Mouse (Mus musculus): ENCODE data around the gene AL732309.1. TPM values are rescaled to one million over a fixed set of nuclear protein-coding genes. Genes with fewer than 3 reads are reported as not detected.

AL732309.1 gene
- polyA plus RNA-seq, 1 experiment from 2014 or later, result 2.4 TPM

- Histone ChIP-seq H3K4me3 (ENCODE audit: control insufficient read depth in 1 of 2, insufficient read depth in 1 of 2, low read depth in 1 of 2, low read length in 2 of 2) (no peak overlapping the region), H3K9me3 (ENCODE audit: control insufficient read depth, low read length) (no peaks in the 10 kb centered on the region), H3K27me3 (ENCODE audit: control insufficient read depth, insufficient read depth, low read length) (peaks cover 28% of the 10 kb centered on the region), H3K9ac (ENCODE audit: low read length) (no peak overlapping the region), H3K36me3 (ENCODE audit: control insufficient read depth, insufficient read depth, low read length) (peaks cover 13% of the 10 kb centered on the region; the same call in 1 of the 2 replicates), H3K4me1 (ENCODE audit: control insufficient read depth in 2 of 2, insufficient read depth in 2 of 2, low read length in 2 of 2) (peaks cover 8 to 18% of the 10 kb centered on the region in 2 experiments), H3K27ac (replicated peaks in 1 of 2; ENCODE audit: control insufficient read depth in 1 of 2, insufficient read depth in 1 of 2, low read depth in 2 of 2, low read length in 2 of 2) (no peak overlapping the region), H3K4me2 (ENCODE audit: low read length) (no peak overlapping the region)
- 67% methylated on average over 8 of the region's 8 CpGs for WGBS
- no peak for ATAC-seq (ENCODE audit: insufficient number of reproducible peaks, insufficient read depth, low FRiP score, low read depth)
These were observed 3.3 kb downstream of the AL732309.1 start for GRCm38 (mm10) chr2:25243342-25243741.

DNA sequence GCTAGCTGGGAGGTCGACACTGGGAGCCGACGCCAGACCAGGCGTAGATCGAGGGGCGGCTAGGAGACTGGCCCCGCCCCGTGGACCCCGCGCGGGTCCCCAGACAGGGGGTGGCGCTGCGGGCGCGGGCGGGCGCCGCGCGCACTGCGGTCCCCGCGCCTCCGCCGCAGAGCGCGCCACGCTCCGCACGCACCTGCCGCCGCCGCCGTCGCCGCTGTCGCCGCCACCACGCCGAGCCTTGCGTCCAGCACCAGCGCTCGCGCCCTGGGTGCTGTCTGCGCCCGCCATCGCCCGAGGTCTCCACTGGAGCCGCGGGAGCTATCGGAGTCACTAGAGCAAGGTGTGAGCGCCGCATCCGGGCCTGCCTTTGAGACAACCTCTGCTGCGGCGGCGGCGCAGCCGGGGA lies 4.6 kb downstream of the AL732309.1 start, which contains the start of the genes Rnf208 and Cysrt1:
Gene Rnf208, plus strand, starts transcription at position 155 of the 406 bp plus-strand sequence.
Gene Cysrt1, minus strand, starts transcription at position 352 of the 406 bp plus-strand sequence.
- Histone ChIP-seq H3K27me3 (ENCODE audit: control insufficient read depth, insufficient read depth, low read length) (peaks cover 28% of the 10 kb centered on the region), H3K9me3 (ENCODE audit: control insufficient read depth, low read length) (no peaks in the 10 kb centered on the region), H3K4me2 (ENCODE audit: low read length) (peak within 1 kb of the TSS; percentile 98), H3K9ac (ENCODE audit: low read length) (peak within 1 kb of the TSS; percentile 77), H3K4me1 (ENCODE audit: control insufficient read depth in 2 of 2, insufficient read depth in 2 of 2, low read length in 2 of 2) (peaks cover 8 to 18% of the 10 kb centered on the region in 2 experiments), H3K4me3 (ENCODE audit: control insufficient read depth in 1 of 2, insufficient read depth in 1 of 2, low read depth in 1 of 2, low read length in 2 of 2) (peak within 1 kb of the TSS; percentile 47 to 53), H3K27ac (replicated peaks in 1 of 2; ENCODE audit: control insufficient read depth in 1 of 2, insufficient read depth in 1 of 2, low read depth in 2 of 2, low read length in 2 of 2) (no peak within 1 kb of the TSS), H3K36me3 (ENCODE audit: control insufficient read depth, insufficient read depth, low read length) (peaks cover under 1% of the 10 kb centered on the region; the same call in 1 of the 2 replicates)
- no peak for ATAC-seq (ENCODE audit: insufficient number of reproducible peaks, insufficient read depth, low FRiP score, low read depth)
- under 1% methylated on average over 55 of the region's 59 CpGs for WGBS

DNA sequence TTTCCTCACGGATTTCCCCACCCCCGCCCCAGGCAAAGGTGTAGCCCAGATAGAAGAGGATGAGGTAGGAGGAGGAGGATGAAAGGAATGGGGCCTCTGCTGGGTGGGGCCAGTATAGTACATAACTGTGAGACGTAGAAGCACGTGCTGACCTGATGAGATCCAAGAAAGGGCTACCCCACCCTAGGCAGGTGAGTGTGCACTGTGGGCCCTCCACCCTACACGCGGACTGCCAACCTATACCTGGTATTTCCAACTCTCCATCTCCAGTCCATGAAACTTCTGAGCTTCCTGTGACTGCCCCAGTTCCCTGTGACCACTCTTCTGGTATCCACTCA lies 5.3 kb downstream of the AL732309.1 start:
- Histone ChIP-seq H3K9ac (ENCODE audit: low read length) (peak overlapping the region; percentile 2; the same call in 1 of the 2 replicates), H3K4me3 (ENCODE audit: control insufficient read depth in 1 of 2, insufficient read depth in 1 of 2, low read depth in 1 of 2, low read length in 2 of 2) (peak overlapping the region; percentile 47 to 53), H3K9me3 (ENCODE audit: control insufficient read depth, low read length) (no peaks in the 10 kb centered on the region), H3K4me2 (ENCODE audit: low read length) (peak overlapping the region; percentile 98), H3K4me1 (ENCODE audit: control insufficient read depth in 2 of 2, insufficient read depth in 2 of 2, low read length in 2 of 2) (peaks cover 8 to 18% of the 10 kb centered on the region in 2 experiments), H3K36me3 (ENCODE audit: control insufficient read depth, insufficient read depth, low read length) (no peaks in the 10 kb centered on the region), H3K27me3 (ENCODE audit: control insufficient read depth, insufficient read depth, low read length) (peaks cover 28% of the 10 kb centered on the region), H3K27ac (replicated peaks in 1 of 2; ENCODE audit: control insufficient read depth in 1 of 2, insufficient read depth in 1 of 2, low read depth in 2 of 2, low read length in 2 of 2) (no peak overlapping the region)
- ATAC-seq (ENCODE audit: insufficient number of reproducible peaks, insufficient read depth, low FRiP score, low read depth), result no peak
- WGBS, result 20% methylated on average over 6 of the region's 6 CpGs

- Histone ChIP-seq H3K27me3 (ENCODE audit: control insufficient read depth, insufficient read depth, low read length) (peaks cover 28% of the 10 kb centered on the region), H3K36me3 (ENCODE audit: control insufficient read depth, insufficient read depth, low read length) (no peaks in the 10 kb centered on the region), H3K4me1 (ENCODE audit: control insufficient read depth in 2 of 2, insufficient read depth in 2 of 2, low read length in 2 of 2) (peaks cover 8 to 18% of the 10 kb centered on the region in 2 experiments), H3K4me3 (ENCODE audit: control insufficient read depth in 1 of 2, insufficient read depth in 1 of 2, low read depth in 1 of 2, low read length in 2 of 2) (peak overlapping the region; percentile 19 to 28), H3K9ac (ENCODE audit: low read length) (peak overlapping the region; percentile 2; the same call in 1 of the 2 replicates), H3K4me2 (ENCODE audit: low read length) (peak overlapping the region; percentile 98), H3K27ac (replicated peaks in 1 of 2; ENCODE audit: control insufficient read depth in 1 of 2, insufficient read depth in 1 of 2, low read depth in 2 of 2, low read length in 2 of 2) (no peak overlapping the region), H3K9me3 (ENCODE audit: control insufficient read depth, low read length) (no peaks in the 10 kb centered on the region)
- ATAC-seq (ENCODE audit: insufficient number of reproducible peaks, insufficient read depth, low FRiP score, low read depth), result peak; percentile 64
- WGBS, result 2% methylated on average over 29 of the region's 29 CpGs
These were observed 5.8 kb downstream of the AL732309.1 start for GRCm38 (mm10) chr2:25240723-25241437.

- Histone ChIP-seq H3K4me1 (ENCODE audit: control insufficient read depth in 2 of 2, insufficient read depth in 2 of 2, low read length in 2 of 2) (peaks cover 8 to 18% of the 10 kb centered on the region in 2 experiments), H3K36me3 (ENCODE audit: control insufficient read depth, insufficient read depth, low read length) (no peaks in the 10 kb centered on the region), H3K27ac (replicated peaks in 1 of 2; ENCODE audit: control insufficient read depth in 1 of 2, insufficient read depth in 1 of 2, low read depth in 2 of 2, low read length in 2 of 2) (no peak overlapping the region), H3K9me3 (ENCODE audit: control insufficient read depth, low read length) (no peaks in the 10 kb centered on the region), H3K4me3 (ENCODE audit: control insufficient read depth in 1 of 2, insufficient read depth in 1 of 2, low read depth in 1 of 2, low read length in 2 of 2) (peak overlapping the region; percentile 19 to 28; a peak in 3 of 4 replicates), H3K27me3 (ENCODE audit: control insufficient read depth, insufficient read depth, low read length) (peaks cover 28% of the 10 kb centered on the region), H3K9ac (ENCODE audit: low read length) (peak overlapping the region; percentile 2; the same call in 1 of the 2 replicates), H3K4me2 (ENCODE audit: low read length) (peak overlapping the region; percentile 98)
- 53% methylated on average over 8 of the region's 8 CpGs for WGBS
- no peak for ATAC-seq (ENCODE audit: insufficient number of reproducible peaks, insufficient read depth, low FRiP score, low read depth)
These were observed 6.4 kb downstream of the AL732309.1 start for GRCm38 (mm10) chr2:25240310-25240709.

GRCm38 (mm10) chr2:25239766-25240165 lies 6.9 kb downstream of the AL732309.1 start:
- no peaks in the 10 kb centered on the region for H3K9me3 ChIP-seq (ENCODE audit: control insufficient read depth, low read length)
- H3K4me1 ChIP-seq (ENCODE audit: control insufficient read depth in 2 of 2, insufficient read depth in 2 of 2, low read length in 2 of 2), result peaks cover 8 to 18% of the 10 kb centered on the region in 2 experiments
- 76% methylated on average over 3 of the region's 3 CpGs for WGBS
- no peak overlapping the region for H3K9ac ChIP-seq (ENCODE audit: low read length)
- no peak overlapping the region for H3K4me3 ChIP-seq (ENCODE audit: control insufficient read depth in 1 of 2, insufficient read depth in 1 of 2, low read depth in 1 of 2, low read length in 2 of 2)
- ATAC-seq (ENCODE audit: insufficient number of reproducible peaks, insufficient read depth, low FRiP score, low read depth), result no peak
- H3K36me3 ChIP-seq (ENCODE audit: control insufficient read depth, insufficient read depth, low read length), result no peaks in the 10 kb centered on the region
- peaks cover 28% of the 10 kb centered on the region for H3K27me3 ChIP-seq (ENCODE audit: control insufficient read depth, insufficient read depth, low read length)
- H3K4me2 ChIP-seq (ENCODE audit: low read length), result no peak overlapping the region
- no peak overlapping the region for H3K27ac ChIP-seq (replicated peaks in 1 of 2; ENCODE audit: control insufficient read depth in 1 of 2, insufficient read depth in 1 of 2, low read depth in 2 of 2, low read length in 2 of 2)

GRCm38 (mm10) chr2:25238106-25238505 lies 8.6 kb downstream of the AL732309.1 start:
- Histone ChIP-seq H3K4me1 (ENCODE audit: control insufficient read depth in 2 of 2, insufficient read depth in 2 of 2, low read length in 2 of 2) (peaks cover 8 to 18% of the 10 kb centered on the region in 2 experiments), H3K27me3 (ENCODE audit: control insufficient read depth, insufficient read depth, low read length) (peaks cover 27% of the 10 kb centered on the region), H3K4me3 (ENCODE audit: control insufficient read depth in 1 of 2, insufficient read depth in 1 of 2, low read depth in 1 of 2, low read length in 2 of 2) (no peak overlapping the region), H3K9ac (ENCODE audit: low read length) (no peak overlapping the region), H3K36me3 (ENCODE audit: control insufficient read depth, insufficient read depth, low read length) (no peaks in the 10 kb centered on the region), H3K27ac (replicated peaks in 1 of 2; ENCODE audit: control insufficient read depth in 1 of 2, insufficient read depth in 1 of 2, low read depth in 2 of 2, low read length in 2 of 2) (no peak overlapping the region), H3K4me2 (ENCODE audit: low read length) (no peak overlapping the region), H3K9me3 (ENCODE audit: control insufficient read depth, low read length) (no peaks in the 10 kb centered on the region)
- ATAC-seq (ENCODE audit: insufficient number of reproducible peaks, insufficient read depth, low FRiP score, low read depth), result no peak

Measured in heart, embryonic 14.5 days (tissue).